Mouse (Mus musculus): Measurements from ENCODE around the gene Cgnl1. TPM values are rescaled to one million over a fixed set of nuclear protein-coding genes. Genes with fewer than 3 reads are reported as not detected.
A peak's percentile ranks its signal among the peaks of the same experiment; 100 is the strongest.

Gene Cgnl1
- polyA plus RNA-seq, 1 experiment from 2014 or later = 4.3 TPM

DNA sequence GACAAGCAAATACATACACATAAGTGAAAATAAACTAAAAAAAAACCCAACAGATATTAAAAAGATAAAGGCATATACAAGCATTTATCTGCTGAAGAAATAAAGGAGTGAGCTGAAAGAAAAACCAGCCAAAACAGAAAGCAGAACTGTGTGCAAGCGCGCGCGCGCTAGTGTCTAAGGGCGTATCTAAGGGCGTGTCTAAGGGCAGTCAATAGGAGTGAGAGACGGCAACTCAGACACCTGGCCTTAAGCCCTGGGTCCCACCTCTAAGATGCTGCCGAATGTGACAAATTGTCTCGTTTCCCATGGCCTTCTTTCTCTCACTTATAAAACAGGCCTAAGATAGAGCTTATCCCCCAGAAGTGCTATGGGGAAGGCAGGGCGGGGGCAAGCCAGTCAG is 6.9 kb downstream of the Cgnl1 start:
- 30% methylated on average over 11 of the region's 11 CpGs for WGBS
- no peaks in the 10 kb centered on the region for H3K4me1 ChIP-seq (replicated peaks; ENCODE audit: control insufficient read depth, insufficient read depth, low read length)
- peak overlapping the region; percentile 25; the same call in 1 of the 2 replicates for H3K4me2 ChIP-seq (replicated peaks; ENCODE audit: low read depth)
- no peak for ATAC-seq
- H3K27ac ChIP-seq (ENCODE audit: low read depth, low read length) = no peak overlapping the region
- no peaks in the 10 kb centered on the region for H3K9me3 ChIP-seq (ENCODE audit: control insufficient read depth)
- H3K4me3 ChIP-seq (ENCODE audit: low read depth, low read length) = no peak overlapping the region
- H3K9ac ChIP-seq (ENCODE audit: low read depth, low read length) = no peak overlapping the region
- H3K36me3 ChIP-seq (ENCODE audit: control insufficient read depth, insufficient read depth) = no peaks in the 10 kb centered on the region
- TF ChIP-seq CTCF (IDR thresholded peaks at IDR 0.05; ENCODE audit: low read depth) = no peak
- H3K27me3 ChIP-seq (replicated peaks; ENCODE audit: control insufficient read depth, insufficient read depth, low read length) = no peaks in the 10 kb centered on the region

DNA sequence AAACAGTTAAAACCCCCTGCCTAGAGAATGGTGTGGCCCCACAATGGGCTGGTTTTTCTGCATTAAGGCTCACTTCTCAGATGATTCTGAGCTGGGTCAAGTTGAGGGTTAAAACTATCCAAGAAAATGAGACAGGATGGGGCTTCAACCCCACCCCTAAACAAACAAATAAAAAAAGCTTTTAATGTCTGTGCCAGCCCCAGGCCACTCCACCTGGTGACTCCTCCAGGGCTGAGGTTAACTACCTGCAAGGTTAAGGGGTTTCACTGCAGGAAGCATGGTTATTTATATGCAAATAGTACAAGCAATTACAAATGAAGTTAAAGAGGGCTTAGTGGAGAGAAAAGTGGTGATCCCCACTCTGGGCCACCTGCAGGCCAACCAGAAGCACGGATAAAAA is 8.1 kb downstream of the Cgnl1 start:
- Histone ChIP-seq H3K9ac (ENCODE audit: low read depth, low read length) (no peak overlapping the region), H3K27ac (ENCODE audit: low read depth, low read length) (no peak overlapping the region), H3K36me3 (ENCODE audit: control insufficient read depth, insufficient read depth) (no peaks in the 10 kb centered on the region), H3K4me2 (replicated peaks; ENCODE audit: low read depth) (no peak overlapping the region), H3K4me1 (replicated peaks; ENCODE audit: control insufficient read depth, insufficient read depth, low read length) (no peaks in the 10 kb centered on the region), H3K4me3 (ENCODE audit: low read depth, low read length) (no peak overlapping the region), H3K27me3 (replicated peaks; ENCODE audit: control insufficient read depth, insufficient read depth, low read length) (no peaks in the 10 kb centered on the region), H3K9me3 (ENCODE audit: control insufficient read depth) (no peaks in the 10 kb centered on the region)
- no peak for ATAC-seq
- 51% methylated on average over 1 of the region's 1 CpGs for WGBS
- TF ChIP-seq CTCF (IDR thresholded peaks at IDR 0.05; ENCODE audit: low read depth) = no peak

DNA sequence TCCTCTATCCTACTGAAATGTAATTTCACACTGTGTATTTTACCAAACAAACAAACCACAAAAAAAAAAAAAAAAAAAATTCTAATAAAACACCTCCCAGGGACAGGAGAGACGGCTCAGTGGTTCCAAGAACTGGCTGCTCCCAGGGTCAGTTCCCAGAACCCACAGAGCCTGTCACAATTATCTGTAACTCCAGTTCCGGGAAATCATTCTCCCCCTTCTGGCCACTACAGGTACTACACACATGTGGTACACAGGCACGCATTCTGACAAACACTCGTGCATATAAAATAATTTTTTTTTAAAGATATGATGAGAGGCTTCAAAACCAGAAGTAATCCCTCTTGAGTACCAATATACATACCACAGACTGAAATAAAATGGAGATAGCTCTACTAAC is 9.7 kb downstream of the Cgnl1 start:
- Histone ChIP-seq H3K36me3 (ENCODE audit: control insufficient read depth, insufficient read depth) (no peaks in the 10 kb centered on the region), H3K9ac (ENCODE audit: low read depth, low read length) (no peak overlapping the region), H3K9me3 (ENCODE audit: control insufficient read depth) (no peaks in the 10 kb centered on the region), H3K27ac (ENCODE audit: low read depth, low read length) (no peak overlapping the region), H3K27me3 (replicated peaks; ENCODE audit: control insufficient read depth, insufficient read depth, low read length) (no peaks in the 10 kb centered on the region), H3K4me3 (ENCODE audit: low read depth, low read length) (no peak overlapping the region), H3K4me1 (replicated peaks; ENCODE audit: control insufficient read depth, insufficient read depth, low read length) (no peaks in the 10 kb centered on the region), H3K4me2 (replicated peaks; ENCODE audit: low read depth) (no peak overlapping the region)
- peak; percentile 37 for TF ChIP-seq CTCF (IDR thresholded peaks at IDR 0.05; ENCODE audit: low read depth)
- WGBS = 95% methylated on average over 4 of the region's 4 CpGs
- no peak for ATAC-seq

DNA sequence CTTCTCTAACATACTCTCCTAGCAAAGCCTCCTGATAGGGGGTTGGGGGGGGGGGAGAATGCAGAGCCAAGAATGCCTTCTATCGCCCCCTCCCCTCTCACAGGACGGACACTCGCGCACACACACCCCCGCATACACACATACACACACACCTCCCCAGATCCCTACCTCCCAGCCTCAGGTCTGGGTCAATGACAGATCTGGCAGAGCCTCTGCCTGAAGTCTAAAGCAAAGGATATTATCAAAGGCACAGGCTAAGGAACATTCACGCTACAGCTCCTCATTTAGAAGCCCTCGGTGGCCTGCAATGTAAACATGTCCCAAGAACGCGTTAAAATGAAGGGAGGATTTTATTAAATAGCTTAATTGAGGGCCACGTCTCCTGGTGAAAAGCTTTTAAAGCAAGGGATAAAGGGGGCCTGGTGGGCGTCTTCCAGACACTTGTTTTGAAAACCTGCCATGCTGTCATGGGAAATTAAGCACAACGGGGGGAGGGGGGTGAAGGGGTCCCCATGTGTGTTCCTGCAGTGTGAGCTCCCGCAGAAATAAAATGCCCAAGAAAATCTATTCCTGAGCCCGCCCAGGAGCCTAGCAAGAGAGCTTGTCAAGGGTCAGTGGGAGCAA is 10.8 kb downstream of the Cgnl1 start:
- Histone ChIP-seq H3K4me2 (replicated peaks; ENCODE audit: low read depth) (no peak overlapping the region), H3K9ac (ENCODE audit: low read depth, low read length) (no peak overlapping the region), H3K27ac (ENCODE audit: low read depth, low read length) (no peak overlapping the region), H3K4me1 (replicated peaks; ENCODE audit: control insufficient read depth, insufficient read depth, low read length) (no peaks in the 10 kb centered on the region), H3K36me3 (ENCODE audit: control insufficient read depth, insufficient read depth) (no peaks in the 10 kb centered on the region), H3K4me3 (ENCODE audit: low read depth, low read length) (no peak overlapping the region), H3K9me3 (ENCODE audit: control insufficient read depth) (no peaks in the 10 kb centered on the region), H3K27me3 (replicated peaks; ENCODE audit: control insufficient read depth, insufficient read depth, low read length) (no peaks in the 10 kb centered on the region)
- 40% methylated on average over 14 of the region's 14 CpGs for whole genome bisulfite sequencing
- TF ChIP-seq CTCF (IDR thresholded peaks at IDR 0.05; ENCODE audit: low read depth) = no peak
- no peak for ATAC-seq

DNA sequence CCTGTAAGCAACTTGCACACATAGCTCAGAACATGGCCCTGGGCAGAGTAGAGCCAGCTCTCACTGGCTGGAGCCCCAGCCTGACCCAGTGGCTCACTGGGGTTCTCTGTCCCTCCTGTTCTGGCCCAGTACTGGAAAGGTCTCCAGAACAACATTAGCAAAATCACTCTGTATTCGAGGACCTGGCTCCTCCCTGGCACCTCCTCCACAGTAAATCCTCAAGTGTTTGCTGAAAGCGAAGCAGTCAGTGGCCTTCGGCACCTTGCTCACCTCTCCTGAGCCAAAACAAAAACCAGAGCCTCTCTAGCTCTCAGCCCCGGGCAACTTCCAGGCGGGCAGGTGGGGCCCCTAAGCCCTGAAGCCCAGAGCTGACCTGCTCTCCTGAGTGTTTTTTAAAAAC is 11.5 kb downstream of the Cgnl1 start:
- WGBS = 24% methylated on average over 5 of the region's 5 CpGs
- no peaks in the 10 kb centered on the region for H3K9me3 ChIP-seq (ENCODE audit: control insufficient read depth)
- H3K27me3 ChIP-seq (replicated peaks; ENCODE audit: control insufficient read depth, insufficient read depth, low read length) = no peaks in the 10 kb centered on the region
- no peak overlapping the region for H3K4me3 ChIP-seq (ENCODE audit: low read depth, low read length)
- H3K27ac ChIP-seq (ENCODE audit: low read depth, low read length) = no peak overlapping the region
- H3K36me3 ChIP-seq (ENCODE audit: control insufficient read depth, insufficient read depth) = no peaks in the 10 kb centered on the region
- no peak overlapping the region for H3K9ac ChIP-seq (ENCODE audit: low read depth, low read length)
- H3K4me2 ChIP-seq (replicated peaks; ENCODE audit: low read depth) = no peak overlapping the region
- TF ChIP-seq CTCF (IDR thresholded peaks at IDR 0.05; ENCODE audit: low read depth) = no peak
- ATAC-seq = no peak
- H3K4me1 ChIP-seq (replicated peaks; ENCODE audit: control insufficient read depth, insufficient read depth, low read length) = no peaks in the 10 kb centered on the region

DNA sequence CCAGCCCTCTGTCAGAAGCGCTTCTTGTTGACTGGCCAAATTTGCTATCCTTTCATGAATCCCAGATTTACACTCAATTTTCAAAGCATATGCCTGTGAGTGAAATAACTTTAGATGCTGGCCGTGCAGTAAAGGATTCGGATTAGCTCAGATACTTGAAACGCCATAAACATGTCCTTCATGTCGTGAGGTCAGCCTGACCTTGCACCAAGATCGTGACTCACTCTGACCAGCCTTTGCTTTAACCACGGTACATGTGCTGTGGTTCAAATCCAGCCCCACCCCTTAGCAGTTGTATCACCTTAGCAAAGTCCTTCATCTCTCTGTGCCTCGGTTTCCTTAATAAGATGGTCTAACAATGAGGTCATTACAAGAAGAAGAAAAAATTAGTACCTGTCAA is 14.0 kb downstream of the Cgnl1 start:
- H3K4me2 ChIP-seq (replicated peaks; ENCODE audit: low read depth) = no peak overlapping the region
- H3K4me1 ChIP-seq (replicated peaks; ENCODE audit: control insufficient read depth, insufficient read depth, low read length) = no peaks in the 10 kb centered on the region
- 60% methylated on average over 8 of the region's 8 CpGs for WGBS
- H3K27me3 ChIP-seq (replicated peaks; ENCODE audit: control insufficient read depth, insufficient read depth, low read length) = no peaks in the 10 kb centered on the region
- no peak for ATAC-seq
- H3K9me3 ChIP-seq (ENCODE audit: control insufficient read depth) = no peaks in the 10 kb centered on the region
- H3K27ac ChIP-seq (ENCODE audit: low read depth, low read length) = no peak overlapping the region
- H3K9ac ChIP-seq (ENCODE audit: low read depth, low read length) = no peak overlapping the region
- H3K36me3 ChIP-seq (ENCODE audit: control insufficient read depth, insufficient read depth) = no peaks in the 10 kb centered on the region
- no peak overlapping the region for H3K4me3 ChIP-seq (ENCODE audit: low read depth, low read length)
- no peak for TF ChIP-seq CTCF (IDR thresholded peaks at IDR 0.05; ENCODE audit: low read depth)

DNA sequence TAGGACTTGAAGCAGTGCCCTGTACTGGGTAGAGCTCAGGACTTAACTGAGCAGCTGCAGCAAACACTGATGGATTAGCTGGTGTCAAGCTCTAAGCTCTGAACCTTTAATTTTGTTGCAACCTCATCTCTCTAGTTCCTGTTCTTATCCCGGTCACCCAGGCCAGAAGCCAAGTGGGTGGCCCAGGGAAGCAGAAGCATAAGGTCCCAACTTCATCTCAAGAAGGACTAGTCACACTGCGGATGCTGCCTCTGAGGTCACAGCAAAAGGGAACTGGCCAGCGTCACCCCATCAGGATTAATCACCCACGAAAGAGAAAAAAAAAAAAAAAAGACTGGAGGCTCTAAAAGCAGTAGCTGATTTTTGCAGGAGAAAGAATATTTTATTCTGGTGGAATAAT is 14.5 kb downstream of the Cgnl1 start:
- Histone ChIP-seq H3K9me3 (ENCODE audit: control insufficient read depth) (no peaks in the 10 kb centered on the region), H3K27ac (ENCODE audit: low read depth, low read length) (no peak overlapping the region), H3K4me3 (ENCODE audit: low read depth, low read length) (no peak overlapping the region), H3K4me1 (replicated peaks; ENCODE audit: control insufficient read depth, insufficient read depth, low read length) (no peaks in the 10 kb centered on the region), H3K36me3 (ENCODE audit: control insufficient read depth, insufficient read depth) (no peaks in the 10 kb centered on the region), H3K9ac (ENCODE audit: low read depth, low read length) (no peak overlapping the region), H3K4me2 (replicated peaks; ENCODE audit: low read depth) (no peak overlapping the region), H3K27me3 (replicated peaks; ENCODE audit: control insufficient read depth, insufficient read depth, low read length) (no peaks in the 10 kb centered on the region)
- ATAC-seq = no peak
- TF ChIP-seq CTCF (IDR thresholded peaks at IDR 0.05; ENCODE audit: low read depth) = no peak
- 50% methylated on average over 4 of the region's 4 CpGs for WGBS

Data from intestine, postnatal 0 days (tissue).